ENCODE assay signal across 9 mouse cellular contexts in the genomic region with DNA sequence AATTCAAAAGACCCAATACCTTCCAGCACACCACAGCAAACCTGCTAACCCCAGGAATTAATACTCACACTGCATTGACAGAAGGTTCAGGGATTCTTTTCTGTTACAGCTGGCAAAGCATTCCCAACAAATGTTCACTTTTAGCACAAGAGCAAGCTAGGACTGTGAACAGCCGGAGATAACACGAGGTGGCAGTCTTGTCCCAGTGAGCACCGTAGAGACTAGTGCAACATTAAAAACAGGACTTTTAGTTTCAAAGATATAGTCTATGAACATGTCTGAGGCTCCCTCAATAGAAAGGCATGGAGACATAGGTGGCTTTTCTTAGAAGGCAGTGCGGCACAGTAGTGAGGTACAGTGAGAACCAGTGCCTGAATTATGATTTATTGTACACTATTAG. TPM values are rescaled to one million over a fixed set of nuclear protein-coding genes. Genes with fewer than 3 reads are reported as not detected.
DNase-seq lines count a peak whose midpoint lies in the region; ATAC-seq and TF ChIP-seq lines count a peak whose summit lies in the region.
"Had no signal": no experiment of that assay in that cellular context is flagged by ENCODE, and none has a peak within 500 bp of the region (broad histone marks: within the 10 kb centered on the region; RNA-seq: fewer than 3 reads in every experiment).

No protein-coding gene starts in this region.

- no peak for TF ChIP-seq POLR2A in liver, adult 2 months (IDR thresholded peaks at IDR 0.05; ENCODE audit: extremely low read depth, insufficient read depth, low read length)

- H3K9me3 ChIP-seq in kidney, postnatal 0 days (replicated peaks; ENCODE audit: low read length) = no peaks in the 10 kb centered on the region

- no peaks in the 10 kb centered on the region for H3K36me3 ChIP-seq in kidney, postnatal 0 days (ENCODE audit: insufficient read depth, low read length)
- no peaks in the 10 kb centered on the region for H3K36me3 ChIP-seq in liver, adult 2 months (ENCODE audit: control insufficient read depth, insufficient read depth, low read length)

- H3K9ac ChIP-seq in kidney, postnatal 0 days (ENCODE audit: low read depth, low read length) = no peak overlapping the region
- H3K9ac ChIP-seq in liver, adult 2 months (ENCODE audit: low read depth, low read length) = peak overlapping the region; percentile 60; the same call in 1 of the 2 replicates

- H3K27ac ChIP-seq in kidney, postnatal 0 days = no peak overlapping the region
- H3K27ac ChIP-seq in liver, adult 2 months (replicated peaks; ENCODE audit: insufficient read depth, low read depth, low read length) = no peak overlapping the region

- H3K4me2 ChIP-seq in kidney, postnatal 0 days (ENCODE audit: low read length) = no peak overlapping the region

- peak; percentile 69 for TF ChIP-seq CTCF in kidney, postnatal 0 days (IDR thresholded peaks at IDR 0.05; ENCODE audit: low read depth)
- TF ChIP-seq CTCF in liver, adult 2 months (IDR thresholded peaks at IDR 0.05; ENCODE audit: low read depth, low read length) = peak; percentile 72

- DNase-seq in ovary, postnatal 10 days (ENCODE audit: low spot score) = peak; percentile 1
- DNase-seq in ovary, adult 18-20 months (ENCODE audit: low spot score) = no peak
- peak; percentile 75 for DNase-seq in kidney, postnatal 0 days (ENCODE audit: low spot score)
- DNase-seq in liver, adult 2 months (ENCODE audit: extremely low read depth, low read depth, low spot score) = peak; percentile 75
- DNase-seq in right cerebral cortex, postnatal 4 days = peak; percentile 40
- no peak for DNase-seq in thymus, postnatal 14 days
- DNase-seq in heart, adult 8-10 months (ENCODE audit: low spot score) = no peak
- DNase-seq in urinary bladder, postnatal 10 days (ENCODE audit: low spot score) = no peak

- ATAC-seq in kidney, postnatal 0 days (replicated peaks; ENCODE audit: low FRiP score, low read depth) = peak; percentile 57; the same call in 1 of the 2 replicates

- WGBS in kidney, postnatal 0 days = 77% methylated on average over 4 of the region's 4 CpGs
- 26% methylated on average over 4 of the region's 4 CpGs for WGBS in liver, adult 2 months

- no peaks in the 10 kb centered on the region for H3K4me1 ChIP-seq in kidney, postnatal 0 days (replicated peaks; ENCODE audit: insufficient read depth, low read length)
- H3K4me1 ChIP-seq in liver, adult 2 months (ENCODE audit: control insufficient read depth, insufficient read depth, low read length) = peaks cover 2% of the 10 kb centered on the region; the same call in 1 of the 2 replicates

- H3K79me2 ChIP-seq in liver, adult 2 months (ENCODE audit: control insufficient read depth, insufficient read depth, low read length) = no peaks in the 10 kb centered on the region

- H3K4me3 ChIP-seq in kidney, postnatal 0 days (replicated peaks; ENCODE audit: low read depth, low read length) = no peak overlapping the region
- no peak overlapping the region for H3K4me3 ChIP-seq in liver, adult 2 months (ENCODE audit: insufficient read depth, low read depth, low read length)

- H3K27me3 ChIP-seq in kidney, postnatal 0 days (ENCODE audit: insufficient read depth, low read length) = no peaks in the 10 kb centered on the region
- no peaks in the 10 kb centered on the region for H3K27me3 ChIP-seq in liver, adult 2 months (ENCODE audit: control insufficient read depth, insufficient read depth, low read length)

RNA-seq across cellular contexts. Expression of gene Gm9958, which starts 38.2 kb away (rescaled TPM):
- polyA plus RNA-seq in kidney, postnatal 0 days (2015; fragmentation: Nextera tagmentation; extraction: Ambion mirVana) = 7.0 and 7.8 TPM in 2 replicates
- 1.2 and 1.3 TPM in 2 replicates for total RNA-seq in liver, adult 2 months (2014; rRNA removed)
- polyA plus RNA-seq in liver, adult 2 months (2012; rRNA removed) = 0.87 and 0.97 TPM in 2 replicates
- under 1 TPM; 0.43 to 1.00 (median 0.73) TPM for total RNA-seq in heart, adult 8-10 months (2022)

RNA-seq across cellular contexts. Expression of gene Ankrd17, which starts 38.8 kb away (rescaled TPM):
- polyA plus RNA-seq in kidney, postnatal 0 days (2015; fragmentation: Nextera tagmentation; extraction: Ambion mirVana) = 23.2 and 23.6 TPM in 2 replicates
- 37.8 and 40.9 TPM in 2 replicates for total RNA-seq in liver, adult 2 months (2014; rRNA removed)
- polyA plus RNA-seq in liver, adult 2 months (2012; rRNA removed) = 11.0 and 12.7 TPM in 2 replicates
- total RNA-seq in heart, adult 8-10 months (2022) = 10 to 100 TPM; 59.6 to 66.5 (median 64.5) TPM

RNA-seq across cellular contexts. Expression of gene Alb, which starts 55.5 kb away (rescaled TPM):
- polyA plus RNA-seq in kidney, postnatal 0 days (2015; fragmentation: Nextera tagmentation; extraction: Ambion mirVana) = 3.1 and 6.9 TPM in 2 replicates
- 64,755 and 74,209 TPM in 2 replicates for total RNA-seq in liver, adult 2 months (2014; rRNA removed)
- 38,500 and 40,596 TPM in 2 replicates for polyA plus RNA-seq in liver, adult 2 months (2012; rRNA removed)
- total RNA-seq in heart, adult 8-10 months (2022) = under 1 TPM in 2 of 4 experiments, not detected in 2; 0.25 to 0.28 TPM
- total RNA-seq: heart, adult 18-20 months had no signal

Comparison
In these comparisons a context has a peak if more than half of its experiments do, and no peak if none do; other contexts are left out.
1. DNase-seq: peak in ovary, postnatal 10 days (single experiment), kidney, postnatal 0 days (single experiment), liver, adult 2 months (single experiment) and right cerebral cortex, postnatal 4 days (single experiment); none in ovary, adult 18-20 months (single experiment), thymus, postnatal 14 days (single experiment), heart, adult 8-10 months (single experiment) and urinary bladder, postnatal 10 days (single experiment).
2. RNA of gene Alb, which starts 55.5 kb away (total RNA-seq): 64,755 to 74,209 TPM in liver, adult 2 months; 0.25 to 0.28 TPM in heart, adult 8-10 months; every median in the first group is over 1,000 times any median in the second.